Mouse (Mus musculus): Measurements from ENCODE around the gene Amh. TPM values are rescaled to one million over a fixed set of nuclear protein-coding genes. Genes with fewer than 3 reads are reported as not detected.
A peak's percentile ranks its signal among the peaks of the same experiment; 100 is the strongest.

Amh gene
- 0.13 TPM in 1 of 2 replicates, not detected in the other for polyA plus RNA-seq (2015; fragmentation: Nextera tagmentation; extraction: Ambion mirVana)

DNA sequence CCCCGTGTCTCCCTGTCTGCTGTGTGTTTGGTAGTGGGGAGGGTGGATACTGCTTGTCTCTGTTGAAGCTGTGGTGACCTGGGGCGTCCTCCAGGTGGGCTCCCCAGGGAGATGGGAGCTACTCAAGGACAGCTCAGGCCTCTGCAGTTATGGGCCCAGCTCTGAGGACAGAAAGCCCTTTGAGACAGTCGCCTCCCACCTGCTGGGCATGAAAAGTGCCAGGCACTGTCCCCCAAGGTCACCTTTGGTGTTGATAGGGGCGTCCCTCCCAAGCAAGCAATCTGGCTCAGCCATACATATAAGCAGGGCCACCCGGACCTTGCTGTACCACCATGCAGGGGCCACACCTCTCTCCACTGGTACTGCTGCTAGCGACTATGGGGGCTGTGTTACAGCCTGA lies at the start of gene Amh:
Gene Amh (plus strand): TSS at position 328 of the 400 bp plus-strand sequence.
- H3K27ac ChIP-seq (ENCODE audit: low read length), result no peak within 1 kb of the TSS
- H3K4me1 ChIP-seq (replicated peaks; ENCODE audit: control insufficient read depth, insufficient read depth, low read length), result peaks cover 31% of the 10 kb centered on the region
- WGBS, result 64% methylated on average over 6 of the region's 6 CpGs

DNA sequence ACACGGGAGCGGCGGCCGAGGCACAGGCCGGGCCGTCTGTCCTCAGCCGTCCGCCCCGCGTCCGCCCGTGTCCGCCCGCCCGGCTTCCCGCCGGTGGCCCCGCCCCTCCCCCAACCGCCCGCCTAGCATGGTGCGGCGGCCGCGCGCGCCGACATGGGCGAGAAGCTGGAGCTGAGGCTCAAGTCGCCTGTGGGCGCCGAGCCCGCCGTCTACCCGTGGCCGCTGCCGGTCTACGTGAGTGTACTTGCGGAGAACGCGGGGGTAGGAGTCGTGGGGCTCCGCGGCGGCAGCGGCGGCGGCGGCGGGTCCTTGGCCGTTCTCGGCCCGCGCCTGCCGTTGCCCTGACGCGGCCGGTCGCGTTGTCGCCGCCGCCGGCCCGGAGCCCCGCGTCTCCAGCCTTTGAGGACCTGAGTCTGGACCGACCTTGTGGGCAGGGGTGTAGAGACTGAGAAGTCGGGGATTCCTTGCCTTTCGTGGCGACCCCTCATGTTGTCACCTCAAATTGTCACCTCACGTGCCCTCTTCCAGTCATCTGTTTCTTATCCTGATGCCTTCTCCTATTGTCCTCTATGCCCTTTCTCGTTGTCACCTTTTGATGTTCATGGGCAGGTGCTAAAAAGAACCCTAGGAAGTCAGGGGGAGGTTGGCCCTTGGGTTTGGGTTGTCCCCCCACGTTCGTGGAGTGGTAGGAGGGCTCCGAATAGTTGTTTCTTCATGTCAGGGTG lies 49.6 kb upstream of the Amh start:
- Histone ChIP-seq H3K36me3 (ENCODE audit: control insufficient read depth, insufficient read depth, low read length) (no peaks in the 10 kb centered on the region), H3K9me3 (ENCODE audit: control insufficient read depth, low read length) (no peaks in the 10 kb centered on the region), H3K9ac (ENCODE audit: low read length) (peak overlapping the region; percentile 96), H3K4me3 (ENCODE audit: low read length) (peak overlapping the region; percentile 96), H3K27me3 (ENCODE audit: control insufficient read depth, insufficient read depth, low read depth, low read length) (no peaks in the 10 kb centered on the region), H3K4me1 (replicated peaks; ENCODE audit: control insufficient read depth, insufficient read depth, low read length) (peaks cover 40% of the 10 kb centered on the region), H3K4me2 (ENCODE audit: low read depth, low read length) (peak overlapping the region; percentile 99), H3K27ac (ENCODE audit: low read length) (peak overlapping the region; percentile 83)
- ATAC-seq (ENCODE audit: low read depth), result peak; percentile 43; the same call in 1 of the 2 replicates
- under 1% methylated on average over 45 of the region's 75 CpGs for WGBS

More for the DNA sequence above, at the start of gene Amh:
- H3K4me2 ChIP-seq (ENCODE audit: low read depth, low read length), result no peak within 1 kb of the TSS
- no peaks in the 10 kb centered on the region for H3K9me3 ChIP-seq (ENCODE audit: control insufficient read depth, low read length)
- peaks cover 39% of the 10 kb centered on the region for H3K36me3 ChIP-seq (ENCODE audit: control insufficient read depth, insufficient read depth, low read length)
- no peak within 1 kb of the TSS for H3K9ac ChIP-seq (ENCODE audit: low read length)
- peaks cover 9% of the 10 kb centered on the region for H3K27me3 ChIP-seq (ENCODE audit: control insufficient read depth, insufficient read depth, low read depth, low read length)
- no peak within 1 kb of the TSS for H3K4me3 ChIP-seq (ENCODE audit: low read length)
- ATAC-seq (ENCODE audit: low read depth), result no peak

DNA sequence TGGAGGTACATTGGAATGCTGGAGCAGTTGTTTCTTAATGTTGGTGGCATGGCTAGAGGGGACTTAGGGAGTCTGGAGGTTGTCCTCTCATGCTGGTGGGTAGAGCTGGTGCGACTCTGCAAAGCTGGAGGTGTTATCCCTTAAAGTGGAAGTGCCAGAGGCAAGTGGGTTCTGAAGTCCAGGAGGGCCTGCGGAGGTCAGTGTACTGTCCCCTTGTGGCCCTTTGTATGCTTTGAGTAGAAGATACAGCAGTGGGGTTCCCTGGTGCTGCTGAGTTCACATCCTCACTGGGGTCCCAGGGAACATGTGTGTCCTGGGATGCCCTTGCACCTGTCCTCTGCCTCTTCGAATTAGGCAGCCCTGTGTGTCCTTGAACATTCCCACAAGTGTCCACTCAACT lies 48.9 kb upstream of the Amh start:
- WGBS, result 15% methylated on average over 3 of the region's 3 CpGs
- H3K9ac ChIP-seq (ENCODE audit: low read length), result peak overlapping the region; percentile 96
- ATAC-seq (ENCODE audit: low read depth), result no peak
- H3K9me3 ChIP-seq (ENCODE audit: control insufficient read depth, low read length), result no peaks in the 10 kb centered on the region
- H3K27ac ChIP-seq (ENCODE audit: low read length), result no peak overlapping the region
- no peaks in the 10 kb centered on the region for H3K27me3 ChIP-seq (ENCODE audit: control insufficient read depth, insufficient read depth, low read depth, low read length)
- H3K4me1 ChIP-seq (replicated peaks; ENCODE audit: control insufficient read depth, insufficient read depth, low read length), result peaks cover 45% of the 10 kb centered on the region
- no peaks in the 10 kb centered on the region for H3K36me3 ChIP-seq (ENCODE audit: control insufficient read depth, insufficient read depth, low read length)
- peak overlapping the region; percentile 96 for H3K4me3 ChIP-seq (ENCODE audit: low read length)
- H3K4me2 ChIP-seq (ENCODE audit: low read depth, low read length), result peak overlapping the region; percentile 99

DNA sequence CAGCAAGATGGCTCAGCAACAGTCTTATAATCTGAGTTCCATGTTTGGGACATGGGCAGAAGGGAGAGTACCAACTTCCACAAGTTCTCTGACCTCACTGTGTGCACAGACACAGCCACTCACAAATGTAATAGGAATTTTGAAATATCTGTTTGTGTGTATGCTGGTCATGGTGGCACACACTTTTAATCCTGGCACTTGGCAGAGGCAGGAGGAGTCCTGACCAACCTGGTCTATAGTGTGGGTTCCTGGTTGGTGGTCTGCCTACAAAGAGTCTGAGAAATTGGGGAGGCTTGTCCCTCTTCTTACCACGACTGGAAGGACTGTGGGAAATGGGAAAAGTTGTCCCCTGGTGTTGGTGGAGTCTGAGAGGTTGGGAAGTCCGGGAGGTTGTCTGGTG lies 48.5 kb upstream of the Amh start:
- ATAC-seq (ENCODE audit: low read depth), result no peak
- Histone ChIP-seq H3K9me3 (ENCODE audit: control insufficient read depth, low read length) (no peaks in the 10 kb centered on the region), H3K36me3 (ENCODE audit: control insufficient read depth, insufficient read depth, low read length) (no peaks in the 10 kb centered on the region), H3K4me2 (ENCODE audit: low read depth, low read length) (peak overlapping the region; percentile 99), H3K4me3 (ENCODE audit: low read length) (peak overlapping the region; percentile 96), H3K9ac (ENCODE audit: low read length) (peak overlapping the region; percentile 96), H3K27me3 (ENCODE audit: control insufficient read depth, insufficient read depth, low read depth, low read length) (no peaks in the 10 kb centered on the region), H3K27ac (ENCODE audit: low read length) (no peak overlapping the region), H3K4me1 (replicated peaks; ENCODE audit: control insufficient read depth, insufficient read depth, low read length) (peaks cover 42% of the 10 kb centered on the region)
- WGBS, result 34% methylated on average over 2 of the region's 2 CpGs

DNA sequence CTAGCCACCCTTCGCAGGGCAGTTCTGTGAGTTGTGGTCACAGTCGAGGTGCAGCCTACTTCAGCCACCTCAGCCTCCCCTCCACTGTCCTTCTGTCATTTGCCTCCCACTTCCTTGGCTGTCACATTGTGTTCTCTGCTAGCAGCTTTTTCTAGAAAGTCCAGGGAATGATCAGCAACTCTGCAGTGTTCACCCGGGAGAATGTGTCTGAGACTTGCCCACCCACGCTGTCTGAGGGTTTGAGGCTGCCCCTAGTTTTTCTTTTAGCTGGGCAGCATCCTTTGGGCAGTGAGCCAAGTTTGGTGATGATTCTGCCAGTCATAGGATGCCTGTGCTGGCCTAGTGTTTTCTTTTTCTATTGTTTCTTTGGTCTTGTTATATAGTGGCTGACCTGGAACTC lies 48.1 kb upstream of the Amh start:
- Histone ChIP-seq H3K9me3 (ENCODE audit: control insufficient read depth, low read length) (no peaks in the 10 kb centered on the region), H3K27me3 (ENCODE audit: control insufficient read depth, insufficient read depth, low read depth, low read length) (no peaks in the 10 kb centered on the region), H3K4me2 (ENCODE audit: low read depth, low read length) (peak overlapping the region; percentile 99), H3K36me3 (ENCODE audit: control insufficient read depth, insufficient read depth, low read length) (no peaks in the 10 kb centered on the region), H3K27ac (ENCODE audit: low read length) (no peak overlapping the region), H3K4me3 (ENCODE audit: low read length) (0 out of 2 replicates have a peak overlapping the region, but pooled peaks have one; percentile 96), H3K9ac (ENCODE audit: low read length) (peak overlapping the region; percentile 96; the same call in 1 of the 2 replicates), H3K4me1 (replicated peaks; ENCODE audit: control insufficient read depth, insufficient read depth, low read length) (peaks cover 37% of the 10 kb centered on the region)
- ATAC-seq (ENCODE audit: low read depth), result no peak
- WGBS, result 59% methylated on average over 4 of the region's 4 CpGs

DNA sequence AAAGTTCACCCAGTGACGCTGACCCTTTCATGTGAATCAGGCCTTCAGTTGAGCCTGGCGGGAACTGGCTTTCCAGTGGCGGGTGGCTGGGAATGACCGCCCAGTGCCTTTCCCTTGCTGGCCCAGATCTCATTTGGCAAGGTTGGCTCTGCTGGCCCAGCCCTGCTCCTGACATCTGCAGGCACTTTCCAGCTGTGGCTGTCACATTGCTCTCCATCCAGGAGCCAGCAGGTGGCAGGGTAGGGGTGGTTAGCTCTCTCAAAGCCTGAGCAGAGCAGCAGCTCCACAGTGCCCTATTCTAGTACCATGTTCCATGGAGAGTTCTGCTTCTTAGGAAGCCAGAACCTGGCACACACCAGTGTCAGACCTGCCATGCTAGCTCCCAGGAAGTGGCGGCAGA lies 47.3 kb upstream of the Amh start:
- WGBS, result 24% methylated on average over 5 of the region's 5 CpGs
- Histone ChIP-seq H3K27ac (ENCODE audit: low read length) (no peak overlapping the region), H3K9ac (ENCODE audit: low read length) (no peak overlapping the region), H3K4me3 (ENCODE audit: low read length) (no peak overlapping the region), H3K4me2 (ENCODE audit: low read depth, low read length) (no peak overlapping the region; the same call in 1 of the 2 replicates), H3K4me1 (replicated peaks; ENCODE audit: control insufficient read depth, insufficient read depth, low read length) (peaks cover 31% of the 10 kb centered on the region), H3K27me3 (ENCODE audit: control insufficient read depth, insufficient read depth, low read depth, low read length) (no peaks in the 10 kb centered on the region), H3K9me3 (ENCODE audit: control insufficient read depth, low read length) (no peaks in the 10 kb centered on the region), H3K36me3 (ENCODE audit: control insufficient read depth, insufficient read depth, low read length) (no peaks in the 10 kb centered on the region)
- ATAC-seq (ENCODE audit: low read depth), result 0 out of 2 replicates have a peak, but pooled peaks have one; percentile 11

DNA sequence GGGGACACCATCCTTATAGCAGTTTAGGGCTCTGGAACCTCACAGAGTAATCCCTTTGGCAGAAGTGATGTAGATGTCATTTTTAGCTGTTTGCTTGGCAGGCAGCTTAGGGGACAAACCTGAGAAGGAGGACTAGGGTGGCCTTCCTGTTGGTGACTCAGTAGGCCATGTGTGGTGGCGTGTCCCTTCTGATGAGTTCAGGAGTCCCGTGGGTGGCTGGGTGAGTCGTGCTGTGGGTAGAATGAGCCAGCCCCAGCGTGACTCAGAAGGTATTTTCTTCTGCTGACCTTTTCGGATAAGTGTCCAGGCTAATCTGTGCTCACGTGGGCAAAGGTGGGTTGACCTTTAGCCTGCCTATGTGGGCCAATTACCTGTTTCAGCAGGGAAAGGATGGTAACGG lies 46.4 kb upstream of the Amh start:
- Histone ChIP-seq H3K36me3 (ENCODE audit: control insufficient read depth, insufficient read depth, low read length) (no peaks in the 10 kb centered on the region), H3K4me1 (replicated peaks; ENCODE audit: control insufficient read depth, insufficient read depth, low read length) (peaks cover 31% of the 10 kb centered on the region), H3K27me3 (ENCODE audit: control insufficient read depth, insufficient read depth, low read depth, low read length) (no peaks in the 10 kb centered on the region), H3K4me2 (ENCODE audit: low read depth, low read length) (no peak overlapping the region), H3K4me3 (ENCODE audit: low read length) (no peak overlapping the region), H3K9ac (ENCODE audit: low read length) (no peak overlapping the region), H3K9me3 (ENCODE audit: control insufficient read depth, low read length) (no peaks in the 10 kb centered on the region), H3K27ac (ENCODE audit: low read length) (no peak overlapping the region)
- ATAC-seq (ENCODE audit: low read depth), result no peak
- 78% methylated on average over 7 of the region's 7 CpGs for WGBS

DNA sequence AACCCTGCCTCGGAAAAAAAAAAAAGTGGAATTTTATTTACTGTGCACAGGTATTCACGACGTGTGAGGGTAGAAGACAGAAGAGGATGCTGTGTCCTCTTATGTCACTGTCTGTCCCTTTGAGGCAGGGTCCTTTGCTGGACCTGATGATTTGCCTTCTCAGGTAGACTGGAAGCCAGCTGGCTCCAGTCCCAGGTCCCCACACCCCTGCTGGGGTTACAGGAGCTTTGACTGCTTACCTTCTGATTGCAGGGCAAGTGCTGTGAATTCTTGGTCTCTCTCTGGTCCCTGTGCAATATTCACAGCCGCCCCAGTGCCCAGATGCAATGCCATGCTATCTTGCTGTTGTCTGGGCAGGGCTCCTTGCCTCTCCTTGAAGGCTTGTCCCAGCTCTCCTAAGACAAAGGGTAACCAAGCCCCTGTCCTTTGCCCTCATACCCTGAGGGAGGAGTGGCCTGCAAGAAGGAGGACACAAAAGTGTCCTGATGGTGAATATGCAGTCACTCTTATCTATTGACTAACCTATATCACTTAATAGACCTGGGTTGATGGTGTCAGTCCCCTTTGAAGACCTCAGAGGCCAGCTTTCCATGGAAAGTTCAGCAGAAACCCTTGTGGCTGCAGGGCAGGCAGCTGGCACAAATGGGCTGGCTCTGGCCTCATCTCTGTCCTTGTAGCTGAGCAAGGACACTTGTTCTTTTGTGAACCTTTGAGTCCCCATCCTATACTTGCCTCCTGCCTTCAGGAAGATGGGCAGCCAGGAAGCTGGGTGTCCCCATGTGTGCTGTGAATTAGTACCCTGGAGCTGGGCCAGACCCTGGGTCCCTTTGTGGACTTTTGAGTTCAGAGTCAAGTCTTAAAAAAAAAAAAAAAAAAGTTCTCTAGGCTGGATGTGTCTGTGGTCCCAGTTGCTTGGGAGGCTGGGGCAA lies 44.2 kb upstream of the Amh start:
- Histone ChIP-seq H3K4me3 (ENCODE audit: low read length) (no peak overlapping the region), H3K36me3 (ENCODE audit: control insufficient read depth, insufficient read depth, low read length) (no peaks in the 10 kb centered on the region), H3K4me1 (replicated peaks; ENCODE audit: control insufficient read depth, insufficient read depth, low read length) (peaks cover 32% of the 10 kb centered on the region), H3K9ac (ENCODE audit: low read length) (no peak overlapping the region), H3K4me2 (ENCODE audit: low read depth, low read length) (no peak overlapping the region), H3K9me3 (ENCODE audit: control insufficient read depth, low read length) (no peaks in the 10 kb centered on the region), H3K27ac (ENCODE audit: low read length) (no peak overlapping the region), H3K27me3 (ENCODE audit: control insufficient read depth, insufficient read depth, low read depth, low read length) (no peaks in the 10 kb centered on the region)
- WGBS, result 68% methylated on average over 4 of the region's 4 CpGs
- no peak for ATAC-seq (ENCODE audit: low read depth)

DNA sequence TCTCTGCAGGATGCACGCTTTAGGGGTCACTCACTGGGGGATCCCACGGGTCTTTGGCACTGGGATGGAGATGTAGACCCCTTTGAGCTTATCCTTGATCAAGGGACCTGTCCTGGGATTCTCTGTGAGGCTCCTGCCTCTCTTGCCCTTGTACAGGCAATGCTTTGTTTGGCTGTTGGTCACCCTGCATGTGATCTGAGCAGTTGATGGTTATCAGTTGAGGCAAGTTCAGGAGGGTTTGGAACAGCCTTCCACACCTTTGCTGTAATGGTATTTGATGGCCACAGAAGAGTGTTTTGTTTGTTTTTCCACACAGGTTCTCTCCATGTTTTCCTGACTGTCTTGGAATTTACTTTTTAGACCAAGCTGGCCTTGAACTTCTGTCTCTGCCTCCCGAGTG lies 43.2 kb upstream of the Amh start:
- Histone ChIP-seq H3K4me3 (ENCODE audit: low read length) (no peak overlapping the region), H3K4me1 (replicated peaks; ENCODE audit: control insufficient read depth, insufficient read depth, low read length) (peaks cover 26% of the 10 kb centered on the region), H3K9ac (ENCODE audit: low read length) (no peak overlapping the region), H3K4me2 (ENCODE audit: low read depth, low read length) (no peak overlapping the region), H3K36me3 (ENCODE audit: control insufficient read depth, insufficient read depth, low read length) (no peaks in the 10 kb centered on the region; the same call in 1 of the 2 replicates), H3K27ac (ENCODE audit: low read length) (no peak overlapping the region), H3K27me3 (ENCODE audit: control insufficient read depth, insufficient read depth, low read depth, low read length) (no peaks in the 10 kb centered on the region), H3K9me3 (ENCODE audit: control insufficient read depth, low read length) (no peaks in the 10 kb centered on the region)
- WGBS, result 56% methylated on average over 3 of the region's 3 CpGs
- no peak for ATAC-seq (ENCODE audit: low read depth)

Data from lung, embryonic 16.5 days (tissue).